Mouse (Mus musculus) stomach, adult 2 months (tissue): ENCODE measurements around the gene Mpp2. TPM values are rescaled to one million over a fixed set of nuclear protein-coding genes. Genes with fewer than 3 reads are reported as not detected.

Source experiments
- polyA plus RNA-seq: library from polyadenylated mRNA; depleted of rRNA; stranded (reverse); fragments of >200 nt; gene quantifications from 2 replicates; pipeline ENCODE4 v1.2.3, GENCODE M21; 2012; rRNA removed

Mpp2 gene
- 5.3 and 5.5 TPM in 2 replicates for polyA plus RNA-seq

DNA sequence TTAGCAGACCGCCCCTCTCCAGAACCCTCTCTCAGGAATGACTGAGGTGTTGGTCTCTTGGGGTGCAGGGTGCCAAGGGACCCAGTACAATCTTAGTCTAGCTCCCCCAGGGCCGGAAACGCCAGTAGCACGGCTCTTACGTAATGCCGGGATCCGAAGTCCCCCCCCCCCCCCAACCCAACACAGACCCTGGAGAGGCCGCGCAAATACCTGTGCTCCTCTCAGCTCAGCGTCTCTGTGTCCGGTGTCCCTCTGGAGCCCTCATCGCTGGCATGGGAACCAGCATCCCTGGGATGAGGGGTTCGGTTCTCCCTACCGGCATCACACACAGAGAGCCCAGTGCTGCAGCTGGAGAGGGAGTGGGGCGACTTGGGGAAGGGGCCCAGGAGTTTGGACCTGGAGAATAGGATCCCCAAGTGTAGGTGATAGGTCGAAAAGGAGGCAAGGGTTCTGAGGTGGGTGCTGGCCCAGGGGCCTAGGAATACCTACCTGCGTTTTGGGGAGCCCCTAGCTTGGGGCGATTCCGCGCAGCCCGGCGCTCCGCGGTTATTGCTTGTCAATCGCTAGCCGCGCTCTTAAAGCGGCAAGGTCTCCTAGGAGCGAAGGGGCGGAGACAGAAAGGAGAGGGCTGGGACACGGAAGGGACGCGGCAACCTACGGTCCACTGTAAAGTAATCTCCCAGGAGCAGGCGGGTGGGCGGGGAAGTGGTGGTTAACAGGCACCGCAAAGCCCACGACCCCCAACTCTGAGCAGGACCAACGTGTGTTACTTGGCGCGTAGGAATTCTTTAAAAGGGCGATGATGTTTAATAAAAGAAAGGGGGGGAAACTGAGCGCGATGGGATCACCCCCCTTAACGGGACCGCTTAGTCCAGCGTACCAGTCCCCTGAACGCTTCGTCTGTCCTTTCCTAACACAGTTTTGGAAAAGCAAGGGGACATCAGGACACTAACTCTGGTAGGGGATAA, at the start of gene Mpp2:
Gene Mpp2, minus strand, starts transcription at position 585 of the 968 bp plus-strand sequence.

DNA sequence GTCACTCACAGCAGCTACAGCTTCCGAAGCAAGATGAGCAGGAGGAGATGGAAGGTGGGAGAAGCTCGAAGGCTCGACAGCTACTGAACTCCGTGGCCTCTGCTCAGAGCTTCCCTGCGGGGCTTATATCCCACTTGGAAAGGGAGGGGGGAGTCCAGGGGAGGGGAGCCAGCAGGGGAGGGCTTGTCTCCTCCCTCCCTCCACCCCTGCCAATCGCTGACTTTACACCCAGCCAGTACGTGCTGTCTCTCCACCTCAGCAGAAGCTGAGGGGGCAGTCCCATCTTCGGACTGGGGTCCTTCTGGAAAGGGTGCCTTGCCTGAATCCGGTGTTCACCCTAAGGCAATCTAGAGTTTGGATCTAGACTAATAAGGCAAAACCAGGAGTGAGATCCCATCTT, 19.4 kb upstream of the Mpp2 start, which contains the start of gene Pyy:
Gene Pyy, minus strand, starts transcription at position 101 of the 400 bp plus-strand sequence.

DNA sequence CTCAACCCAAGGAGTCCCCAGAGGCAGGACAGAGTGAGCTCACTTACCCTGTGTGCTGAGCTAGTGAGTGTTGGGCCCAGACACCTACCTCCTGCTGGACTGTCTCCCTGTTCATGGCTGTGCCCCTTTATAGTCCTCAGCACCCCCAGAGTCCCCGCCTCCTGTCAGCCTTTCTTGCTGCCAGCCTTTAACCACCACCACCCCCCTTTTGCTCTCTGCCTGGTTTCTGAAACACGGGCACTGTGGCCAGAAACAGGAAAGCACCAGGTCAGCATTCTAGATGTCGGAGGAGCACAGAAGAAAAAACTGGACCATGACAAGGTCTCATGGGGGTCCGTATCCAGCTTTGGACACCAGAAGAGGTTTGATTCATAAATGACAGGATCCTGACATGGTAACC, 12.9 kb upstream of the Mpp2 start, which contains the start of gene Ppy:
Gene Ppy, minus strand, starts transcription at position 101 of the 400 bp plus-strand sequence.

DNA sequence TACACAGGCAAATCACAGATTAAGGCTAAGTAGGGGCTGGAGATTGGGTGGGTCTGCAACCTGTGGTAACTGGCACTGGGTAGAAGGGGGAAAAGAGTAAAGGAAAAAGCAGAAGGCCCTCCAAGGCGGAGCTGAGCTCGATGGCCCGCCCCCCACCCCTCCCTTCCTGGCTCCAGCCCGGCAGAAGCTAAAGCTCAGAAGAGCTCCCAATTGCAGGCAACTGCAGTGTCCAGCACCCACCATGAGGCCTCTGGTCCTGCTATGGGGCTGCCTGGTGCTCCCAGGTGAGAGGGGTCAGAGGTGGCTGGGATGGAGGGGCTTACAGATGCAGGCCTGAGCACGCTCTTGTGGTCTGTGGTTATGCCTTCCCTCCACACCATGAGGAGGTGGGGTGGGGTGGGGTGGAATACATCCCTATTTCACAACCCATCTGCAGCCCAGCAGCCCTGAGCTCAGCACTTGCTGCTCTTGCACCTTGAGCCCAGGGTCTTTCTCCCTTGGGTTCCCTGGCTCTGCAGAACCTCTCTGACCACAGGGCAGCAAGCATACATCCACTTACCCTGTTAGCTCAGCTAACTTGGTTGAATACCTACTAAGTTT, 46.9 kb downstream of the Mpp2 start, which contains the start of gene Cd300lg:
Gene Cd300lg, plus strand, starts transcription at position 160 of the 600 bp plus-strand sequence.

DNA sequence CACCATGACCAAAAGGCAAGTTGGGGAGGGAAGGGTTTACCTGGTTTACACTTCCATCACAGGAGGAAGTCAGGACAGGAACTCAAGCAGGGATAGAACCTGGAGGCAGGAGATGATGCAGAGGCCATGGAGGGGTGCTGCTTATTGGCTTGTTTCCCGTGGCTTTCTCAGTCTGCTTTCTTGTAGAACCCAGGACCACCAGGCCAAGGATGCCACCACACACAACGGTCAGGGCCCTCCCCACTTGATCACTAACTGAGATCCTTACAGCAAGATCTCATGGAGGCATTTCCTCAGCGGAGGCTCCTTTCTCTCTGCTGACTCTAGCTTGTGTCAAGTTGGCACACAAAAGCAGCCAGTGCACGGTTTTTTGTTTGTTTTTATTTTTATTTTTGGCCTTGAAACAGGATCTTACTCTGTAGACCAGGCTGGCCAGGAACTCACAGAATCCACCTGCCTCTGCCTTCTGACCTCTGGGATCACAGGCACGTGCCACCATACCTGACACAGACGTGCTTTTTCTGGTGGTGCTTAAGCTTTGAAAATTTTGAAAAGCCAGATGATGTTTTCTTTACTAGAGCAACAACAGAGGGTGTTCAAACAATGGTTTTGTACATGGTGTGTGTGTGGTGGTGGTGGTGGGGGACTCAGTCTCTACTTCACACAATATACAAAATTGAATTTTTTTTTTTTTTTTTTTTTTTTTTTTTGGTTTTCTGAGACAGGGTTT, 60.1 kb downstream of the Mpp2 start, which contains the start of gene Mpp3:
Gene Mpp3, minus strand, starts transcription at position 375 of the 730 bp plus-strand sequence.

Other genes with a start within 250 kb of the Mpp2 start
- gene Meox1, start 194.1 kb downstream of the Mpp2 start, polyA plus RNA-seq = 0.86 and 1.0 TPM in 2 replicates
- 0.06 and 0.12 TPM in 2 replicates for gene Sost, start 121.5 kb downstream of the Mpp2 start, polyA plus RNA-seq
- not detected in 2 replicates for gene Cfap97d1, start 104.2 kb downstream of the Mpp2 start, polyA plus RNA-seq
- 33.1 and 37.3 TPM in 2 replicates for gene Dusp3, start 101.5 kb downstream of the Mpp2 start, polyA plus RNA-seq
- 2.5 and 2.7 TPM in 2 replicates for gene Mpp3, start 60.1 kb downstream of the Mpp2 start, polyA plus RNA-seq
- gene Cd300lg, start 47.0 kb downstream of the Mpp2 start, polyA plus RNA-seq = 8.6 and 13.4 TPM in 2 replicates
- gene Ppy, start 12.8 kb upstream of the Mpp2 start, polyA plus RNA-seq = 1.8 and 2.7 TPM in 2 replicates
- 111 and 118 TPM in 2 replicates for gene Pyy, start 19.3 kb upstream of the Mpp2 start, polyA plus RNA-seq
- gene Nags, start 57.0 kb upstream of the Mpp2 start, polyA plus RNA-seq = 0.04 and 0.10 TPM in 2 replicates
- 10.9 and 13.8 TPM in 2 replicates for gene Tmem101, start 67.9 kb upstream of the Mpp2 start, polyA plus RNA-seq
- 13.8 and 14.1 TPM in 2 replicates for gene Lsm12, start 96.8 kb upstream of the Mpp2 start, polyA plus RNA-seq
- gene G6pc3, start 101.1 kb upstream of the Mpp2 start, polyA plus RNA-seq = 52.2 and 57.6 TPM in 2 replicates
- 70.4 and 80.7 TPM in 2 replicates for gene Hdac5, start 141.7 kb upstream of the Mpp2 start, polyA plus RNA-seq
- 1.4 and 2.3 TPM in 2 replicates for gene BC030867, start 160.4 kb upstream of the Mpp2 start, polyA plus RNA-seq
- 0.96 and 1.2 TPM in 2 replicates for gene Asb16, start 180.2 kb upstream of the Mpp2 start, polyA plus RNA-seq
- 20.3 and 22.6 TPM in 2 replicates for gene Tmub2, start 196.4 kb upstream of the Mpp2 start, polyA plus RNA-seq
- 19.6 and 21.3 TPM in 2 replicates for gene Atxn7l3, start 208.1 kb upstream of the Mpp2 start, polyA plus RNA-seq
- gene Ubtf, start 231.2 kb upstream of the Mpp2 start, polyA plus RNA-seq = 9.5 and 10.8 TPM in 2 replicates